Mouse (Mus musculus): ENCODE data around the gene Yars. TPM values are rescaled to one million over a fixed set of nuclear protein-coding genes. Genes with fewer than 3 reads are reported as not detected.
A peak's percentile ranks its signal among the peaks of the same experiment; 100 is the strongest.
"Not testable (repeated sequence)": the region's sequence is repeated elsewhere in the genome, so short reads cannot be mapped to it uniquely, and the experiment has no call there.

Yars gene
- polyA plus RNA-seq, 1 experiment = 11.9 TPM

DNA sequence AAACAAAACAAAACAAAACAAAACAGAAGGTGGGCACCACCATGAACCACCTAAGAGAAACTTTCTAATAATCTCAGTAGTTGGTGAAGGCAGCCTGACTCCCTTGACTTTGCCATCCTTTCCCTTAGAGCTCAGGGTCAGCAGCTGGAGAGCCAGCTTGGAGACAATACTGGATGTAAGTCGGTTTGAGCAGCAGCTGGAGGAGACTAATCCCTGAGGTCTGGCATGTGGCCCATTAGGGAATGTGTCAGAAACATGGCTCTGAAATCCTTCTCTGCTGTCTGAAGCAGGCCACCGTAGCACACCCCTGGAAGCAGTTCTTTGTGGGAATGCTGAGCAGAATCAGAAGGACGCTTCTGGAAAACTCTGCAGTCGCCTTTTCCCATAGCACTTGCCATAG is 21.9 kb downstream of the Yars start:
- TF ChIP-seq CTCF (IDR thresholded peaks at IDR 0.05; ENCODE audit: control insufficient read depth, insufficient read depth, insufficient replicate concordance, low read depth, low read length) (no peak), POLR2A (IDR thresholded peaks at IDR 0.05; ENCODE audit: control insufficient read depth, low read depth, low read length) (no peak)
- Histone ChIP-seq H3K4me1 (ENCODE audit: control insufficient read depth, insufficient read depth, low read length) (no peaks in the 10 kb centered on the region), H3K27me3 (ENCODE audit: control insufficient read depth, insufficient read depth, low read length) (no peaks in the 10 kb centered on the region), H3K36me3 (ENCODE audit: control insufficient read depth, insufficient read depth, low read length) (peaks cover 8% of the 10 kb centered on the region), H3K4me3 (ENCODE audit: control insufficient read depth, low read depth, low read length) (no peak overlapping the region), H3K27ac (ENCODE audit: control insufficient read depth, insufficient read depth, low read depth, low read length) (no peak overlapping the region)

DNA sequence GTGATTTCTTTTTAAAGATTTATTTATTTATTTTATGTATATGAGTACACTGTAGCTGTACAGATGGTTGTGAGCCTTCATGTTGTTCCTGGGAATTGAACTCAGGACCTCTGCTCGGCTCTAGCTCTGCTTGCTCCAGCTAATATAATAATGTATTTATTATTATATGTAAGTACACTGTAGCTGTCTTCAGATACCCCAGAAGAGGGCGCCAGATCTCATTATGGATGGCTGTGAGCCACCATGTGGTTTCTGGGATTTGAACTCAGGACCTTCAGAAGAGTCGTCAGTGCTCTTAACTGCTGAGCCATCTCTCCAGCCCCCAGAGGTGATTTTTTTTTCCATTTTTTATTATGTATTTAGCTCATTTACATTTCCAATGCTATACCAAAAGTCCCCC is 22.9 kb downstream of the Yars start:
- H3K36me3 ChIP-seq (ENCODE audit: control insufficient read depth, insufficient read depth, low read length); H3K27ac ChIP-seq (ENCODE audit: control insufficient read depth, insufficient read depth, low read depth, low read length); H3K4me1 ChIP-seq (ENCODE audit: control insufficient read depth, insufficient read depth, low read length); H3K27me3 ChIP-seq (ENCODE audit: control insufficient read depth, insufficient read depth, low read length); H3K4me3 ChIP-seq (ENCODE audit: control insufficient read depth, low read depth, low read length): not testable (repeated sequence)

DNA sequence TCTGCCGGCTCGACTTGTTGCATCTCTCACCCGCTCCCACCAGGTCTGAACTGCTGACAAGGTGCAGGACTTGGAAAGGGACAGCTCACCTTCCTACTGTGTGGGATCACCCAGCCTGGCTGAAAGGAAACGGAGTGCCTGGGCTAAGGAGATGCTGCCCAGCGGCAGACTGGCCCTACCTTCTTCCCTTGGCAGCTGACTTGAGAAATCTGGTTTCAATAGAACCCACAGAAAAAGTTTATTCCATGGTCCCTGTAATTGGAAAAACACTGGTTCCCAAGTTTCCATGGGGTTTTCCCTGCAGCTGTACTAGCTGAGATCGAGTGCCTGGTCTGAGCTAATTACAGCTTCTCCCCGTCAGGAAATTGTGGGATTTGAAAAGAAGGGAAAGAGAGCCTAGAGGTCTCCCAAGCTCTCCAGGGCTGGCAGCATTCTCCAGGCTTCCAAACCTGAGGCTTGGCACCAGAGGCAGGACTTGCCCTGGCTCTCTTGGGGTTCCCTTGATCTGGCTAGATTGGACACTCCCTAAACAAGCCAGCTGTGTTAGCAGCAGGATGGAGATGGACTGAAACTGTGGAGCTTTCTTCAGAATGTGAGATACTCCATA is 29.1 kb downstream of the Yars start:
- Histone ChIP-seq H3K36me3 (ENCODE audit: control insufficient read depth, insufficient read depth, low read length) (peaks cover 7% of the 10 kb centered on the region), H3K27ac (ENCODE audit: control insufficient read depth, insufficient read depth, low read depth, low read length) (no peak overlapping the region), H3K4me1 (ENCODE audit: control insufficient read depth, insufficient read depth, low read length) (peaks cover 6% of the 10 kb centered on the region), H3K27me3 (ENCODE audit: control insufficient read depth, insufficient read depth, low read length) (no peaks in the 10 kb centered on the region), H3K4me3 (ENCODE audit: control insufficient read depth, low read depth, low read length) (no peak overlapping the region)
- TF ChIP-seq CTCF (IDR thresholded peaks at IDR 0.05; ENCODE audit: control insufficient read depth, insufficient read depth, insufficient replicate concordance, low read depth, low read length) (no peak), POLR2A (IDR thresholded peaks at IDR 0.05; ENCODE audit: control insufficient read depth, low read depth, low read length) (no peak)

DNA sequence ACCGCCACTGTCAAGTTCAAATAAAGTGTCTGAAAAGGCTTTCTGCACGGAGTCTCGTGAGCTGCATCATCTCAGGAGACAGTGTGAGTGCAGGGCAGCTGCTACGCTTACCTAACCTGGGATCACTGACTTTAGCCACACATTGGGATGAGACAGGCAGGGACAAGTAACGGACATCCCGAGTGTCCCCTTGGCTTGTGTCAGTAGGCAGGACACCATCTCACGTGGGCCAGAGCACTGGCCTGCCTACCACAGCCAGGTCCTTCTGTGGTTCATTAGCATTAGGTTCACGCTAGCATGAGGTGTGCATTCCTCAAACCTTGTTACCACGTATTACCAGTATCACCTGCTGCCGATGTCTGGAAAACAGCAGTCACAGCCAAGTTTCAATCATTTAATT is 29.6 kb downstream of the Yars start:
- peaks cover 6% of the 10 kb centered on the region for H3K36me3 ChIP-seq (ENCODE audit: control insufficient read depth, insufficient read depth, low read length)
- H3K4me3 ChIP-seq (ENCODE audit: control insufficient read depth, low read depth, low read length) = no peak overlapping the region
- H3K27ac ChIP-seq (ENCODE audit: control insufficient read depth, insufficient read depth, low read depth, low read length) = no peak overlapping the region
- H3K4me1 ChIP-seq (ENCODE audit: control insufficient read depth, insufficient read depth, low read length) = peaks cover 10% of the 10 kb centered on the region
- H3K27me3 ChIP-seq (ENCODE audit: control insufficient read depth, insufficient read depth, low read length) = no peaks in the 10 kb centered on the region
- TF ChIP-seq CTCF (IDR thresholded peaks at IDR 0.05; ENCODE audit: control insufficient read depth, insufficient read depth, insufficient replicate concordance, low read depth, low read length) = no peak
- TF ChIP-seq POLR2A (IDR thresholded peaks at IDR 0.05; ENCODE audit: control insufficient read depth, low read depth, low read length) = 0 out of 2 replicates have a peak, but pooled peaks have one; percentile 18

DNA sequence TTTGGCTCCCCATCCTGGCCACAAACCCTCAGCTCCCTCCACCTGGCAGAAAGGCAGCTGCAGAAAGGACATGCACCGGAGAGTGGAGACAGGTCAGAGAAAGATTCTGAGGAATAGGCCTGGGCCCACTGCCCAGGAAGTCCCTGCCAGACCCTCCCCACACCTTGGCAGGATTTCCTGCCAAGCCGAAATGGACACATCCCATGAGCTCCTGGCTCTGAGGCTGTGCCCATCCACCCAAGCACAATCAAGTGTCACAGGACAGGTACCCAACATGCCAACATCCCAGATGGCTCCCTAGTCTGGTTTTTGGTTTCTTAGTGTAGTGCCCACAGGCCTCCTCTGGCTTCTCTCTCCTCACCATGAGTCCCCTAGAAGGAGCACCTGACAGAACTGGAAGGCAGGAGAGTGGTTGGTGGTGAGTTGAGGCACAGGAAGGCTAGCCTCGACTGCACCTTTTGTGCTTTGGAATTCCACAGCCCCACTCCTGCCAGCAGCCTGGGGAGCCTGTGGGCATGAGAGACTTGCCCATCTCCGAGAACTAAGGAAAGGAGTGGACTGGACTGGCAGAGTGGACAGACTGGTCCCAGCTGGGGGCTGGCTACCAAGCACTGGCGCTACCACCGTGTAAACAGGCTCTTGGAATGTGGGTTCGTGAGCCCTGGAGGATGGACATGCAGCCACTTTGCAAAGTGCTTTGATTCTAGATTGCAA is 31.0 kb downstream of the Yars start:
- H3K4me3 ChIP-seq (ENCODE audit: control insufficient read depth, low read depth, low read length) = no peak overlapping the region
- no peaks in the 10 kb centered on the region for H3K27me3 ChIP-seq (ENCODE audit: control insufficient read depth, insufficient read depth, low read length)
- no peak overlapping the region for H3K27ac ChIP-seq (ENCODE audit: control insufficient read depth, insufficient read depth, low read depth, low read length)
- peaks cover 10% of the 10 kb centered on the region for H3K4me1 ChIP-seq (ENCODE audit: control insufficient read depth, insufficient read depth, low read length)
- peaks cover 5% of the 10 kb centered on the region; the same call in 1 of the 2 replicates for H3K36me3 ChIP-seq (ENCODE audit: control insufficient read depth, insufficient read depth, low read length)
- TF ChIP-seq POLR2A (IDR thresholded peaks at IDR 0.05; ENCODE audit: control insufficient read depth, low read depth, low read length) (no peak), CTCF (IDR thresholded peaks at IDR 0.05; ENCODE audit: control insufficient read depth, insufficient read depth, insufficient replicate concordance, low read depth, low read length) (no peak)

DNA sequence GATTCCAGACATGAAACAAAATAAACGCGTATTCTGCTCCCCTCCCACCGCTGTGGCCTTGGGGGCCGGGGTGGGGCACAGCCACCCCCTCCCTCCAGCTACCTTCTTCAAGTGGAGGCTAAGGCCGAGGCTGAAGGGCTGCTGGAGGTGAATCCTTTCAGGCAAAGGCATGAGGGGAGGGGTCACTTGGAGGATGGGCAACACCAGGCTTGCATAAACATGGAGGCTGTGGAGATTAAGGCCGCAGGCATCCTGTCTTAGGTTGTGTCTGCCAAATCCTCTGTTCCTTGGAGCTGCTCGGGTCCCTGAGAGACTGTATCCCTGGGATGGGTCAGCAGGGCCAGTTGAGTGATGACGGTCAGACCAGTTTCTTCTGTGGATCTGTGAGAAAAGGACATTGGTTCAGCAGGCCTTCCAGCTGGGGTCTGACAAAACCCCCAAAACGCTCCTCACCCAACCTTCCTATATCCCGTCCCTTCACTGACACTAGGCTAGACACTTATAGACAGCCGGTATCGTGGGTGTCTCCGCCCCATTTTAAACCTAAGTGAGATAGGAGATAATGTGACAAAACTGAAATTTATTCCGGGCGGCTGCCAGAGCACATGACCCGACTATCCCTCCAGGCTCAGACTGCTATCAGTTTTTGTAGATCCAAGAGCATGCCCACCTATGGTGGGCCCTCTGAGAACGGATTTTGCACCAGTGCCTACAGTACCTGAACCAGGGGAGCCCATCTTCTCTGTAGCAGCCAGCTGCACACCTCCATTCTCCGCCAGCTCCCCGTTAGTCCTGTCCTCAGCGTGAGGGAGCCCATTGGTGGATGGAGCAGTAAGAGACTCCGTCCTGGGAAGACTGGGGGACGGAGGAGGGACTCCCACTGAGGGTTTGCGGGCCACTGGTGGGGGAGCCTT is 31.8 kb downstream of the Yars start:
- peaks cover 5% of the 10 kb centered on the region; the same call in 1 of the 2 replicates for H3K36me3 ChIP-seq (ENCODE audit: control insufficient read depth, insufficient read depth, low read length)
- H3K27me3 ChIP-seq (ENCODE audit: control insufficient read depth, insufficient read depth, low read length) = no peaks in the 10 kb centered on the region
- H3K27ac ChIP-seq (ENCODE audit: control insufficient read depth, insufficient read depth, low read depth, low read length) = no peak overlapping the region
- H3K4me1 ChIP-seq (ENCODE audit: control insufficient read depth, insufficient read depth, low read length) = peaks cover 10% of the 10 kb centered on the region
- no peak overlapping the region for H3K4me3 ChIP-seq (ENCODE audit: control insufficient read depth, low read depth, low read length)
- TF ChIP-seq POLR2A (IDR thresholded peaks at IDR 0.05; ENCODE audit: control insufficient read depth, low read depth, low read length) (no peak), CTCF (IDR thresholded peaks at IDR 0.05; ENCODE audit: control insufficient read depth, insufficient read depth, insufficient replicate concordance, low read depth, low read length) (no peak)

Data from testis, adult 2 months (tissue).